Mouse (Mus musculus): ENCODE data around the gene Tlx2. TPM values are rescaled to one million over a fixed set of nuclear protein-coding genes. Genes with fewer than 3 reads are reported as not detected.
A peak's percentile ranks its signal among the peaks of the same experiment; 100 is the strongest.

The Tlx2 gene
- total RNA-seq, 2 experiments from 2014 or later = not detected

DNA sequence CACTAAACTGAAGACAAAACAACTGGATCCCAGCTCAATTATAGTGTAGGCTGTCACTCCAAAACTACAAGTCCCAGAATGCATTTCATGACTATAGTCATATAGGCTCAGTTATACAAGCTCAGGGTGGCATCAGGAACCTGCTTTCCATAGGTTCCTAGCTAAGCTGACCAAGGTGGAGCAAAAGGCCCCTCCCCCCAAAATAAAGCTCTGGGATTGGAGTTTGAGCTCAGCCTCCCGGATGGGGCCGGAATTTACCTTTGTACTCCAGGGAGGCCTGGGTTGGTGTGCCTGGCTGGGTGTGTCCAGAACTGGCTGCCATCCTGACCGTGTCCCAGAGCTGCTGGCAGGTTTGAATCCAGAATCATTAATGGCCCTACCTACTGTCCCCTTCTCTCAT lies 12.3 kb downstream of the Tlx2 start, which contains the start of gene Dqx1:
Gene Dqx1, plus strand, starts transcription at position 55 of the 400 bp plus-strand sequence.
- no peak for DNase-seq (ENCODE audit: low spot score in 2 of 2)

DNA sequence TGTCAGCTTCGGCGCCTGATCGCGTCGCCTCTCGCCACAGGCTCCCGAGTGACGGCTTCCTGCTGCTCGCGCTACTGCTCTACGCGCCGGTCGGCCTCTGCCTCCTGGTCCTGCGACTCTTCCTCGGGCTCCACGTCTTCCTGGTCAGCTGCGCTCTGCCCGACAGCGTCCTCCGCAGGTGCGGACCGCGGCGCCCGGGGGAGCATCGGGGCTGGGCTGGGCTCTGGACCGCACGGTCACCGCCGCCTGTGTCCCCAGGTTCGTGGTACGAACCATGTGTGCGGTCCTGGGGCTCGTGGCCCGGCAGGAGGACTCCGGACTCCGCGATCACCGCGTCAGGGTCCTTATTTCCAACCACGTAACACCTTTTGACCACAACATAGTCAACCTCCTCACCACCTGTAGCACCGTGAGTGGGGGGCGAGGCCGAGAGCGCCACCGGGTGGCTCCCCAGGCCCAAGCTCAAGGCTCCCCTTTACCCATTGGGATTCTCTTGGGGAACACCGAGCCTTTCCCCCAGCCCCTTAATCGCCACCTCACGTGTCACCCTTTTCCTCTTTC lies 15.1 kb downstream of the Tlx2 start, which contains the start of gene Htra2:
Gene Htra2, minus strand, starts transcription at position 403 of the 561 bp plus-strand sequence.
- peak in 1 of 2 experiments; percentile 24 for DNase-seq (ENCODE audit: low spot score in 2 of 2)

DNA sequence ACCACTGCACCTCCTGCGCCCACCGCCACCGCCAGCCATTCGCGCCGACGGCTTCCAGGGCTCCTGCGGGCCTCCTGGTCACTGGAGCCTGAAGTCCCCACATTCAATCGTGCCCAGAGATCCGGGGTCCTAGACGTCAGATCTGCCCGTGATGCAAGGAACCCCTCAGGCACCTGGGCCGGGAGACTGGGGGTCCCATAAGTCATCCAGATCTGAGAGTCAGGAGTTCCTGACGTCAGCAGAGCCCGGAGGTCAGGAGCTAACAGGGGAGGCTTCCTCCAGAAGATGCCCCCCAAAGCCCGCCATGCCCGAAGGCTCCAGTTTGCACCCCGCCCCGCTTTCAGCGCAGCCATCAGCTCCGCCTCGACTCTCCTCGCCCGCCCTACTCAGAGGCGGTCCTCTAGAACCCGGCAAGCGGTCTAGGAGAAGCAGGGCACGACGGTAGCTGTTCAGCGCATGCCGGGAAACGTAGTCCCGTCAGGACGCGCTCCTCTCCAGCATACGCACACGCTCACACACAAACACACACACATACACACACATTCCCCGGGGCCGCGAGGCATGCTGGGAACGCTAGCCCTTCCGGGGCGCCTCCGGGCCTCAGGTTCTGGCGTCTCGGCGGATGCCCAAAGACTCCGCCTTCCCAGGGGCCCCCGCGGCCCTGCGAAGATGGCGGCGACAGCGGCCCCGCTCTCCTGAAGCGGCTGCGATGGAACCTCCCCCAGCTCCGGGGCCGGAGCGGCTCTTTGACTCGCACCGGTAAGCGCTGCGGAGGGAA lies 15.8 kb downstream of the Tlx2 start, which contains the start of gene Aup1:
Gene Aup1, plus strand, starts transcription at position 448 of the 778 bp plus-strand sequence.
- peak; percentile 94 to 98 for DNase-seq (ENCODE audit: low spot score in 2 of 2)

DNA sequence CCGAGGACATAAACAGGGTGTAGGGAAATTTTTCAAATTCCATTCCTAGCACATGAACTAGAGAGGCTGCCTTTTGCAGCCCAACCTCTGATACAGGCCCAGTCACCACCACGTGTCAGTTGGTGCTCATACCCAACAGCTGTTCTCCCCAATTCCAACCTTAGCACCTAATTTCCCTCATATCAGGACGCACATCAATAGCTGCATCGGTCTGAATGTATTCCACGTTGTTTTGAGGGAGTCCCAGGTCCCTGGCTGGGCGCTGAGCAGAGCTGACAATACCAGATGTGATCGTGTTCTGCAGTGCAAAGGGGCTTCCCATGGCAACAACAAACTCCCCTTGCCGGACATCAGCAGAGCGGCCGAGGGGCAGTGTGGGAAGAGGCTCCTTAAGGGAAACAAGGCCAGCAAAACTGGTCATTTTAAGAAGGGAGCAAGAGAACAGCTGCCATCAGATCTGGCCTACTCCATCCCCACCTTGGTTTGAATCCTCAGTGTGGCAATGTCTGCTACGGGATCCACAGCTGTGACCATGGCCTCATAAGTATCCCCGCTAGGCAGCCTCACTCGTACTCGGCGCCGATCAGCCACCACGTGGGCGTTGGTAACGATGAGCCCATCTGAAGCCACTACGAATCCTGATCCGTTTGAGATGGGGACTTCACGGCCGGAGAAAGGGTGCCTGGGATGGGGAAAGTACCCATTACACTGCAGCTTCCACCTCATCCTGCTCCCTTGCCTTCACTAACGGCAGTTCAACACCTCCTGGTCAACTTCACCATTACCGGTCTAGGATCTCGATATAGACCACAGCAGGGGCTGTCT lies 16.7 kb downstream of the Tlx2 start:
- DNase-seq (ENCODE audit: low spot score in 2 of 2) = peak in 1 of 2 experiments; percentile 42

DNA sequence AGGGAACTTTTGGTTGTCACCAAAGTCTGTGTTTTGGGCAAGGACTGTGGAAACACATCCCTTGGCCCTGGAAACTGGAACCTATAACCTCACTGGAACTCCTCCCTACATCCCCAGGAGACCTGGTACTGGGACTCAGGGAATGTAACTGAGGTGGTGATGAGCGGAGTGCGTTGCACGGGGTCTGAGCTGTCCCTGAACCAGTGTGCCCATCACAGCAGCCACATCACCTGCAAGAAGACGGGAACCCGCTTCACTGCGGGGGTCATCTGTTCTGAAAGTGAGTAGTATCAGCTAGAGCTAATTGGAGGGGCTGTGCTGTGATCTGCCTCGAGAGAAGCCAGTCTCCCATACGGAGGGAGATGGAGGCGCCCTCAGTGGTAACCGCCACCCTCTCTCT lies 20.7 kb downstream of the Tlx2 start:
- DNase-seq (ENCODE audit: low spot score in 2 of 2) = no peak

DNA sequence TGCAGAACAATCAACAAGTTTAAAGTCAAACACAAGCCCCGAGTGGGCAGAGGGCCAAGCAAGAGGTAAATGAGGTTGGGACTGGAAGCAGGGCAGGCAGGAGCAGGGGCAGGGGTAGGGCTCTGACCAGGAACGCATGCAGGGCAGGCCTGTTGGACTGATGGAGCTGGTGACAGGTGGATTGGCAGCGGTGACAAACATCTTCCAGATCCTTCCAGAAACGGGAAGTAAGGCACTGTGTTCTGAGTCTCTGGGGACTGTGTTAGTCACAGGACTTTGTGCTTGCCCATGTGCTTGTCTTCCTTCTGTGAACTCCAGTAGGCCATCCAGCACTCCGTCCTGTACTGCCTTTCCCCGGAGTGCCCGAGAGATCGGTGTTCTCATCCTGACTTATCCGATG lies 25.4 kb downstream of the Tlx2 start:
- no peak for DNase-seq (ENCODE audit: low spot score in 2 of 2)

DNA sequence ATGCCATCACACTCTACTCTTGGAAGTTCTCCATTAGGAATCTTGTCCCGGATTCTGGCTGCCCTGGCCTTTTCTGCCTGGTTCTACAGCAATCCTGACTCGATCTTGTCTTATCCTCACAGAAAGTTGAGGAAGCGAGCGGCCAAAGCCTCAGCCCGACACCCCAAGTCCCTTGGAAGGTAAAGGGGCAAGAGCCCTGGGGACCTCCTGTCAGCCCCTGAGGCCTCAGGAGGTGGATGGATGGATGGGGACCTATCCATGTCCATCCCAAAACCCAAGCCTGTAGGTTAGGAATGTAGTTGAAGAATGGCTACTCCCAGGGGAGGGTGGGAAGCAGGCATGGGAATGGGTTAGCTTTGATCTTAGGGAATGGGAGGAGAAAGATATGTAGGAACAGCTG lies 26.1 kb downstream of the Tlx2 start:
- no peak for DNase-seq (ENCODE audit: low spot score in 2 of 2)

DNA sequence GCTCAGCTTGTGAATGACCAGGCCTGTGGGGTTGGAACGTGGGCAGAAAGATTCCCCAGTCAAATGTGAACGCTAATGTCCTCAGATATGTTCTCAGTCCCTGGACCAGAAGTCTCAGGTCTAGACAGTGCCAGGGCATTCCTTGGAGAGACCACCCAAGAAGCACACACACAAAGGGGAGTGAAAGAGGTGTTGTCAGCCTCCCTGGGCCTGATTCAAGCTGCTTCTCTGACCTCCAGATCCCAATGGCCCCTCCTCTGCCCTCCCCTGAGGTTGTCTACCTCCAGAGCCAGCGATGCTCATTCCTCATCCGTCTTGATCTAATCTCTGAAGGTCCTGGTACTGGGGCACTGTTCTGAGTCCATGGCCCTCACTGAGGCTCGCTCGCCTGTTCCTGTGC lies 26.5 kb downstream of the Tlx2 start:
- no peak for DNase-seq (ENCODE audit: low spot score in 2 of 2)

DNA sequence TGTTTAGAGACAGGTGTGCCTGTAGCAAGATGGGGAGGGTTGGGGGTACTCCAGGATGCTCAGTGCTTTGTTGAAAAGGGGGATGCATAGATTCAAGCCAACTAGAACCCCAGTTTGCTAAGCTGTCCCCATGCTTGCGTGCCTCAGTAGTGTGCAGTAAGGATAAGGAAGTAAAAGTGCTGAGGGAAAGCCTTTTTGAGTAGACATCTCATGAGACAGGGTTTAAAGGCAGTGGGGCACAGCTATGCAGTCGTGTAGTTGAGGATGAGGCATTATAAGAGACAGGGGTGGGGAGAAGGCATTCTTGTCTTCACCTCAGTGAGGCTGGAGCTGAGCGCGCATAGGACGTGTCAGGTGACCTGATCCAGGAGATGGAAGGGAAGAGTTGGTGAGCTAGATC lies 29.5 kb downstream of the Tlx2 start:
- no peak for DNase-seq (ENCODE audit: low spot score in 2 of 2)

DNA sequence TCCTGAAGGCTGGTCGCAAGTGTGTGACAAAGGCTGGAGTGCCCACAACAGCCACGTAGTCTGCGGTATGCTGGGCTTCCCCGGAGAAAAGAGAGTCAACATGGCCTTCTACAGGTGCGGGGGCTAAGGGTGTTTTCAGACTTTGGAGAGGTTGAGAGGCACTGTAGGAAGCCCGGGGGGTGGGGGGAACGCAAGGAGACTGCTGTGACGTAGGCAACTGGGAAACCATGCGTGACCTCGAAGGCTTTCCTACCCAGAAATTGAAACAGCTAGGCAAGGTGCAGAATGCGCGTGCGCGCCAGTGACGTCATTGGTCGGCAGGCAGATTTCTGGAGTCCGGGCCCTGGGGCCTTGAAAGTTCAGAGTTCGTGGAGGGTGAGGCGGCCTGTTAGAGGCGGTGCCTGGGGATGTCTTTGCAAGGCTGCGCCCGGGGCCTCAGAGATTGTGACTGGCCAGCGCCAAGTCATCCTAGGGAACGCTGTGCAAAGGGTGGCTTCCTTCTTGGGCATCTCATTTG lies 31.5 kb downstream of the Tlx2 start:
- DNase-seq (ENCODE audit: low spot score in 2 of 2) = peak; percentile 83 to 84

DNA sequence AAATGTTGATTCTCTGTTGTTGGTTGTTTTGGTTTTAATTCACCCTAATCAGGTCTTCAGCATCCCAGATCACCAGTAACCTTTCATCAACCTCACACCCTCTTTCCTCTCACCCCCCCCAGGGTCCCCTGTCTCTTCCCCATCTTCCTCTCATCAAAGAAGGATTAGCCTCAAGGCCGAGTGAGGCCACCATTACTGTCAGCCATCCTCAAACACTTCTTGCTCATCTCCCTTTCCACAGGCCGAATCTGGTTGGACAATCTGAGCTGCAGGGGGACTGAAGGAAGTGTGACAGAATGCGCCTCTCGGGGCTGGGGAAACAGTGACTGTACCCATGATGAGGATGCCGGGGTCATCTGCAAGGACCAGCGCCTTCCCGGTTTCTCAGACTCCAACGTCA lies 32.9 kb downstream of the Tlx2 start:
- no peak for DNase-seq (ENCODE audit: low spot score in 2 of 2)

DNA sequence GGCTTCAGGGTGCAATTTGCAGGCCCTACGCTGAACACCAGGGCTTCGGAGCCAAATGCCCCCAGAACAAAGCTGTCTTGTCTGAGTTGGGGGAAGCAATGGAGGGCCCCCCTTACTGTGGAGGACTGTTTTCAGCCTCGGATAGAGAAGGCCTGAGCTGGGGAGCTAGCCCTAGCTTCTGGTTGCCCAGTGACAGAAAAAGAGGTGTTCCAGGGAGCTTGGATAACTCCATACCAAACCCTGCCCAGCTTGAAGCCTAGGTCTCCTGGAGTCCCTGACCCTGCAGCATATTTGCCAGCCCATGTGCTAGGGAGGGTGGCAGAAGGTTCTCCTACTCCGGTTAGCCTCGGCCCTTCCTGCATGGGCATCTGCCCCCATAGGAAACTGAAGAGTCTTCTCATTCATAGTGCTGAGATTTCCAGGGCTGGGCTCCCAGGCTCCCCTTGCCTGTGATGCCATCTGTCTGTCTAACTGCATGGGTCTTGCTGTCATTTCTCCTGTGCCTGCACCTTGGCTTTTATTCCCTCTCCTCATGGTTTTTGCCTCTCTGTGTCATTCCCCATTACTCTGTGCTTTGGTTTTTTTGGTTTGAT lies 35.5 kb downstream of the Tlx2 start:
- no peak for DNase-seq (ENCODE audit: low spot score in 2 of 2)

DNA sequence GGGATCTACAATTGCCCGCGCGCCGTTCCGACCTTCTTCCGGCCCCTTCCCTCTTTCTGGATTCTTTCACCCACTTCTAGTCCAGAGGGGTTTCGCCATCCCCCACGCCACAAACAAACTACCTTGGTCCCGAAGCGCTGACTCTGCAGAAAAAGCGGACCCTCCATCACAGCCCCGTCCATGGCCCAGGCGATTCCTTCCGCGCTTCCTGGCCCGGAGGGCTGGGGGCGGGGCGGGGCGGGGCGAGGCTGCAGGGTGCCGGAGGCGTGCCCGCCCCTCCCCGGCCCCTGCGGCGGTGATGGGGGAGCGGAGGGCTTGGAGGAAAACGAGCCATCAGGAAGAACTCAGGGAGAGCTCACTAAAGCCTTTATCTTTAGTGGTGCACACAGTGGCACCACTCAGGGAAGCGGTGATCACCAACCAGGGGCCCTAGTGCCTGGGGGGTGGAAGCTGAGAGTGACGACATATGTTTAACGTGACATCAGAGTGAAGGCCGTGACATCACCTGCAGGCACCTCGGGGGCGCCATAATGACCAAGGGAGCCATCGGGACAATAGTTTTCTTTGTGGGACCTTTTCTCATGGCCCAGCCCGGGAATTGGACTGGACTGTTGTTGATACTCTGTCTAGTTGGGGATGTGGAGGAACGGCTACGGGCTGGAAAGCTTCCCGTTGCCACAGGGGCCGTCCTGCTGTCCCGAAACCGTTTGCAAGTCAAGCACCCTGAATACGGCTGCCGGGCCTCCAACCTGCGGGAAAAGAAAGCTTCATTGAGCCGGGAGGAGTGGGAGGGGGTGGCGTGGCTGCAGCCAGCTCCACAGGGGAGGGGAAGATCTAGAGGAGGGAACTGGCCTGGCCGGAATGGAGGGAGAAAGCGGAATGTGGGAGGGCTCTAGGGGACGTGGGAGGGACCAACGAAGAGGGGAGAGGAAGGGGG lies 36.6 kb downstream of the Tlx2 start, which contains the start of the genes Dok1 and Loxl3:
Gene Dok1, minus strand, starts transcription at position 223 of the 937 bp plus-strand sequence.
Gene Loxl3, plus strand, starts transcription at position 925 of the 937 bp plus-strand sequence.
- DNase-seq (ENCODE audit: low spot score in 2 of 2) = peak; percentile 40 to 59

DNA sequence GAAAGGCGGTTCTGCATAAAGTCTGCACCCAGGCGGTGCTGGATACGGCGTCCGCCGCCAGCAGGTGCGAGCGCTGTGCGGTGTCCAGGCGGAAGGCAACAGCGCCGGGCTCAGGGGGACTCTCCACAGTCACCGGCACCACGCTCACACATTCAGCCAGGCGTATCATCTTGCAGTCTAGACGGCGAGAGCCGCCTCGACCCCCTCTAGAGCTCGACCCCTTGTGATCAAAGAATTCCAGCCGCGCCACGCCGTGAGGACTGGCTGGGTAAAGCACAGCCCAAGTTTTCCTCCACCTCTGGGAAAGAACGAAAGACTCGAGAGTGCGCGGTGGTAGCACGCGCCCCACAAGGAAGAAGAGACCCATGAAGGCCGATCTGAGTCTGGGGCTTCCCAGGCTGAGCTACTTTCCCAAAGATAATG lies 37.3 kb downstream of the Tlx2 start:
- DNase-seq (ENCODE audit: low spot score in 2 of 2) = no peak

DNA sequence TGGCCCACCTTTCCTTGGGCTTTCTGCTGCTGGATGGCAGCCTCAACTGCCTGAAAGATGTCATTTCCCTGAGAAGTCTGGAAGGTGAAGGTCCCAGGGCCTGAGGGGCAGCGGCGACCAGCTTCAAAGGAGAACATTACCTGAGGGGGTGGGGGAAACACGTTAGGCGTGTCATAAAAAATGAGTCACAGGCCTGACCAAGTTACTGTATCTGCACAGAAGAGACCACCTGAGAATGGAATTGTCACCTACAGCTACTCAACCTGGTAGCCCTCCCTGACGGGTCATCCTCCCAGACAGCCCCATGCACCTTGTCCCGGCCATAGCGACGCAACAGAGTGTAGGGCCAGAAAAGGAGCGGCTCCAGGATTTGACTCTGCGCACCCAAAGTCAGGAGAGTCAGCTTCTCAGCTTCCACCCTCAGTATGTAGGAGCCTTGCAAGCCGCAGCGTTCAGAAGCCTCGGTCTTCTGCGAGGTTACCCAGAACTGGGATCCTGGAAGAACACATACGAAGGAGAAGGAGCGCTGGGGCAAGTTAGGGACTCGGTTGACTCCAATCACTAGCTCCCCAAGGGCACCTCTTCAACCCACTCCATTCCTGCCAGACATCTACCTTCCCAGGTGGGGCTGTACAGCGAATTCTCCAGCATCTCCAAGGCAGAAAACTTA lies 38.0 kb downstream of the Tlx2 start:
- no peak for DNase-seq (ENCODE audit: low spot score in 2 of 2)

DNA sequence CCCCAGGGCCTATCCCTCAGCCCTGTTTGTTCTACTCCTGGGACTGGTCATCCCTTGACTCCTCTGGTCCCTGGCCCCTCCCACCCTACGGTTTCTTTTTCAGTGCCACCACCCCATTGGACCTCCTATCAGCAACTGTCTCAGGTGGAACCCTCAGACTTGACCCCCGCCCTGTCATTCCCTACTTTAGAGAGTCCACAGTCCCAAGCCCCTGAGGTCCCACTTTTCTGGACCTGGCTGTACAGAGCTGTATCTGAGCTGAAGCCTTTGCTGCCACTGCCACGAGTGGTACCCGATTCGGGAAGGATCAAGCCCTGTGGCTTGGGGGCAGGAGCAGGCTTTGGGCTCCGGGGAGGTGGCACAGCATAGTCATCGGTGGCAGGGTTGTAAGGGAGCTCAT lies 39.0 kb downstream of the Tlx2 start:
- no peak for DNase-seq (ENCODE audit: low spot score in 2 of 2)

DNA sequence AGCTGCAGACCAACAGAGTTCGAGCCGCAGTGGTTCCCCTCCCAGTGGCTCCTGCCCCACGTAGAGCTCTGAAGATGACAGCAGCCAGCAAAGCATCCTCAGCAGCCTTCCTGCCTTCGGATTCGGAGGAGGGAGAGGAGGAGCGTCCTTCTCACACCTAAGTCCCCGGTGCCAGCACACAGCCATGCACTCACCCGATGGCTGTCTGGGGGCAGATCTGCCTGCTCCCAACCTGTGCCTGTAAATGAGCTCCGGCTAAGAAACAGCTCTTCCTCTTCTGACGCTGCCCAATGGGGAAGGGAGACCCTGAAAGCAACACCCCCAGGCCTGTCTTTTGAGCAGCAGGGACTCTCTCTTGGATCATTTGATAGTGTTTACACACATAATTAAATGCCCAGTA lies 40.3 kb downstream of the Tlx2 start:
- DNase-seq (ENCODE audit: low spot score in 2 of 2) = no peak

DNA sequence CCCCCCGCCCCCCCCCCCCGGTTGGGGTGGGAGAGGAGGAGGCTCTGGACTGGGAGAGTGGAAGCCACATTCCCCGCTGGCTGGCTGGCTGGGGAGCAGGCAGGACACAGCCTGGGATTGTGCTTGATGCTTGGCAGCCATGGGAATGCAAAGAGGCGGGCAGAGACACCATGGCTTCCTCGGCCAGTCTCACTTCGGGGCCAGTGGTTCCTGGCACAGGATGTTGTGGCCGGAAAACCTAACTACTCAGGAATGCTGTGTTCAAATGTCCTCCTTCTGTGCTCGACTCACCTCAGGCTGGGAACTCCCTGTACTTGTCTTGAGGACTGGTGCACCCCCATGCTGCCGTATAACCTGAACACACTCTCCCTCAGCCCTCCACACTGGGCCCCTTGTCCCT lies 42.4 kb downstream of the Tlx2 start:
- no peak for DNase-seq (ENCODE audit: low spot score in 2 of 2)

DNA sequence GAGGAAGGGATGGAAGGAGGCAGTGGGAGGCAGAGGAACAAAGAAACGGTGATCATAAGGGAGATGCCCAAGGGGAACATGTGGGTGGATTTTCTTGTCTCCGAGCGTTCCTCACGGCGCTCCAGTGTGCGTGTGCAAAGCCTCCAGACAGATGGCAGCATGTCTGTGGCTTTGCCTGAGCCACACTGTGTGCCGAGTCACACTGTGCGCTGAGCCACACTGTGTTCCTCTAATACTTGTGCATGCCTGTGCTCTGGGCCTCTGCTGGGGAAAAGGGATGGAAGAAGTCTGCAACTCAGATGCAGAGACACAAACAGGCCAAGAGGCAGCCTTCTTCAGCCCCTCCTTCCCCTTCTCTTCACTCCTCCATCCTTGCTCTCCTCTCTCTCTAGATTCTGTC lies 42.8 kb downstream of the Tlx2 start:
- no peak for DNase-seq (ENCODE audit: low spot score in 2 of 2)
